Mouse (Mus musculus) thymus, postnatal 0 days (tissue): Measurements from ENCODE around the gene Eif2b3. TPM values are rescaled to one million over a fixed set of nuclear protein-coding genes. Genes with fewer than 3 reads are reported as not detected.

Experiments used
- DNase-seq: peaks from one replicate; pipeline ENCODE4 v3.0.0-alpha.2; 2015; ENCODE audit warnings: low spot score
- polyA plus RNA-seq: library from polyadenylated mRNA; unstranded; fragments of >200 nt; fragmentation: Nextera tagmentation; extraction: Ambion mirVana; gene quantifications from 2 replicates; pipeline ENCODE4 v1.2.1, GENCODE M21; 2015

Gene Eif2b3
- polyA plus RNA-seq, 1 experiment from 2014 or later = 42.1 TPM

DNA sequence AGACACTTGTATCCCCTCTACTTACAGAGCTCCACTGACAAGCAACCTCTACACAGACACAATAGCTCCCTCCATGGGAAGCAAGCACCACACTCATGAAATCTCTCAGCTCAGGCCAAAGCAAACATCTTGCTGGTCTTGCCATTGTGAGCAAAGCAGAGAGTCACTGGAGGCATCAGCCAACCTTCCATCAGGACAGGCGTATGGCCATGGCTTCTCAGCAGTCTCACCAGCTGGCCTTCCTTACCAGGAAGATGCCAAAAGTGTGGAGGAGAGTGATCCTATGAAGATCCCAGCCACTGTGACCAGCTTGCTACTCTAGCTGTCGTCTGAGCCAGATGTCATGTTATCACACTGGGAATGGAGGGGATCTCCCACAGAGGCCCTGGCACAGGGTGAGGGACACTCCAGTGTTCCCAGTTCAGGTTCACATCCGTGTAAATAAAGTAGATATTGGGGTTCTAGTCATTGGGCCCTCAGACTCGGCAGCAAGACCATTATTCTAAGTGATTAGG is 4.2 kb upstream of the Eif2b3 start:
- no peak for DNase-seq

DNA sequence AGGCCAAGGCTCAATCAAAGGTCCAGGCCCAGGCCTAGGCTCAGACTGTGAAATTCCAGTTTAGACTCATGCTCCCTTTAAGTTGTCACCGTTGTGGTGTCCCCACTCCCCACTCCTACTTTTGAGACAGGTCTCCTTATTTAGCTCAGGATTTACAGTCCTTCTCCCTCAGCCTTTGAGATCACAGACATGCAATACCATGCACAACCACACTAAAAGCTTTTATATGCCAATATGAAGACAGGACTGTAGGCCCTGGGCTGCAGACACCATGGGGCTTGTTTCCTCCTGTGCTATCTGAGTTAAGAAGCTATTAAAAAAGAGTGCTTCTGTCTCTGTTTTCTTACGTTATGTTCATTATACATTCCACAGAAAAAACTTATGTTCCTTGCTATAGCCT is 1.5 kb upstream of the Eif2b3 start:
- DNase-seq = no peak

DNA sequence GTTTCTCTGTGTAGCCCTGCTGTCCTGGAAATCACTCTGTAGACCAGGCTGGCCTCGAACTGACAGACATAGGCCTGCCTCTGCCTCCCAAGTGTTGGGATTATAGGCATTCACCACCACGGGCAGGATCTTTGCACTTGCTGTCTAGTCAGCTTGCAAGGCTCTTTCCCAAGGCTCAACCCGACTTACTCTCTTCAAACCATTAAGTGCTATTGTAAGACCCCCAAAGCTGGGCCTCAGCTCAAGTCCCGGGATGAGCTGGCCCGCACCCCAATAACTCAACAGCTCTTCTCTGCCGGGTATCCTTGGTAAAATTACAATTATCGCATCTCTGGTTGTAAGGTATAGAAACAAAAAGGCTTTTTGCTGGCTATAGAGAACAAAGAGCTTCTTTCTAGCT is 875 bp upstream of the Eif2b3 start:
- no peak for DNase-seq

DNA sequence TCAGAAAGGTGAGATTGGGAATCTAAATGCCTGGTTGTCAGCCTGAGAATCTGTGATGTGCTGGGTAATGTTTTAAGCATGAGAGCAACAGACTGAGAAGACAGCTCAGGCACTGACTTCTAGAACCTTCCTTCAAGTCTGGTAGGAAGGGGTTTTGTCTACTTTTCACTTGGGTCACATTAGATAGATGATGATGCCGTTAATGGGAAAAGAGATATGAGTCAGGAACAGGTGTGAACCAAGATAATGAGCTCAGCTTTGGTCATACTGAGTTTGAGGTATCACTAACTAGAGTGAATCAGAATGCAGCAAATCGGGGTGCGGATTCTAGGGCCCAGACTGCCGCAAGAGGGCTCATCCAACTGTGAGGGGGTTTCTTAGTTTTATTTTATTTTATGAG is 4.3 kb downstream of the Eif2b3 start:
- DNase-seq = no peak

DNA sequence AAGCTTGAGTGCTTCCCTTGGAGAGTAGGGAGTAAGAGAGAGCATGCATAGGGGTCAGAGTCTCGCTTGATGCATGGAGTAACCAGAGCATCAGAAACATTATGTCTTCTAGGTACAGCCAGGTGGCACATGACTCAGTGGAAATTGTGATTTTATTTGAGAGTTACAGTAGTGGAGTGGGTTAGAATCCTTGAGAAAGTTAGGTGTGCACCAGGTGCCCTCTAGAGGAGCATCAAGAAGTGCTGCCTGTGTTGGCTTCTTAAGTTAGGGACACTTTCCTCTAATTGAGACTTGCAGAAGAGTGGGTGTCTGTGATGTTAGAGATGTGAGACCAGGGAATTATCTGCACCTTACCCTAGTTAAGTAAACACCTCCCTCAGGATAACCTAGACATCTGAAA is 11.9 kb downstream of the Eif2b3 start:
- no peak for DNase-seq

DNA sequence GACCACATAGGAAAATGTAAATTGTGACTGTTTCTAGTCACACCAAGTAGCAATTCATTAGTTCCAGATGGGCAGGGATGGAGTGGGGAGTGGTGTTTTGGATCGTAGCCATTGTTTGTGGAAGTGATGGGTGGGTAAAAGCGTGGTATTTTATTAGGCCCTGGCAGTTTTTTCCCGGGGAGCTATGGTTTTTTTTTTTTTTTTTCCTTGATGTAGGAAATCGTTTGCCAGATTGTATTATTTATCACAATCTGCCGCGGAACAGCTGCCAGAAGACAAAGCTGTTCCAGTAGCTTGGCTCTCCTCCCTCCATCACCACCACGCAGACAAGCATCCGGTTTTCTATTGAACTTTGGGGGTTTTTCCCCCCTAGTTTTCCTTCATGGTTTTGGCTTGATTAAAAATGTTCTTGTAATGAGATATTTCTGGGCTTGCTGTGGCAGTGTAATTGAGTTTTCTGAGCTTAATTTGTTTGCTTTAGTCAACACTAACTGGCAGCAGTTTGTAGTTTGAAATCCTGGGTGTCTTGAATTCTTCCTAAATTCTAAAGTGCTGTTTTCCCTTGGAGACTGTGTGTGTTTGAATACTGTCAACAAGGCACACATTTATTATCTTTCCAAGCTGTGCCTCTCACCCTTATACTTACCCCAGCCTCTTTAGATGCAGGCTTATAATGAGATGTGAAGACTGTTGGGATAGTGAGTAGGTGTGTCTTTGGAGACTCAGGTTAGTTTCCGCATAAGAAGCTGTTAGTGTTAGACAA is 20.9 kb downstream of the Eif2b3 start:
- DNase-seq = no peak

DNA sequence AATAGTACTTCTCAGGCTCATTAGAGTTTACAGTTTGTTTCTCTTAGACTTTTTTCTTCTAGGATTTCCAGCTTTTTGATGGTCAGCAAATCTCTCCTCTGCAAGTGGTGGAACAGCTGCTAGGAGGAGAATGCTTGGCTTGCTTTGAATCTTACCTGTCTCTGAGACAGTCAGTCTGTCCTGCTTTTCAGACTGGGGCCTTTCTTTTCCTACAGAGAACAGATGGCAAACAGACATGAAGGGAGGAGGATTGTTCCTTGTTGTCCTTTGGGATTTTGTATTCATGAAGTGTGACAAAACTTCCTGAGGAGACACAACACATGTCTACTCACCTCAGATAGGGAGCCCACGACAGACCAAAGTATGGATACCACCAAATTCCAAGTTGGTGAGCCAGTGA is 21.6 kb downstream of the Eif2b3 start:
- DNase-seq = no peak

DNA sequence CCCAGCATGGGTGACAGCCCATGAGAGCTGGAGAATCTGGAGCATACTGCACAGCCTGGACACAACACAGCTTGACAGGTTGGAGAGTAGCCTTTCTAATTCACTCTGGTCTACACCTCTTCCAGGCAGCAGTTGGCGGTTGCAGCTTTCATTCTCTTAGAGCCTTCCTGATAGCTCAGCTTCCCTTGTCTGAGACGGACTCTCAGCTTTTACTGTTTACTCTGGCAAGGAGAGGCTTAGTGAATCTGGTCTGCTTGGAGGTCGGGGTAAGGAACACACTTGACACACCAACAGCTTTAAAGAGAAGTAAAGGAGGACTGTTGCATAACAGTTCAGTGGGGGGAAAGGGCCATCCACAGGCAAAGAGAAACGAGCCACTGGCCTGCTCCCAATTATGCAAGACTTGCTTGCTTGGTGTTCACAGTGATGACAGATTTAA is 22.1 kb downstream of the Eif2b3 start:
- DNase-seq = no peak

DNA sequence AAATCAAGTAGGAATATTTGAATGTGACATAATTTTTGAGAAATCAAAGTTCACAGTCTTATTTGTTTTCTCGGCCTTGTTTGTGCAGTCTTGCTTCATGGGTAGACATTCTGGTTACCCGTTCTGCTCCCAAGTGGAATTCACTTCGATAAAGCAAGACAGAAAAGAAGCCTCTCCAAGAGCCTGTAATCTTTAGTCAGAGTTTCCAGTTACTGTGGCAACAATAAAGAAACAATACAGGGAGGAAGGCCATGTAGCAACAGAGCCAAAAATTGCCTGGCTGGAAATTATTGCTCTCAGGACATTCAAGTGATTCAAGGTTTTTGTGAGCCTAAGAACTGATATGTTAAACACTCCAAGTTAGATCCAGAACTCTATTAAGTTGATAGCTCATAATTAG is 29.6 kb downstream of the Eif2b3 start:
- no peak for DNase-seq

DNA sequence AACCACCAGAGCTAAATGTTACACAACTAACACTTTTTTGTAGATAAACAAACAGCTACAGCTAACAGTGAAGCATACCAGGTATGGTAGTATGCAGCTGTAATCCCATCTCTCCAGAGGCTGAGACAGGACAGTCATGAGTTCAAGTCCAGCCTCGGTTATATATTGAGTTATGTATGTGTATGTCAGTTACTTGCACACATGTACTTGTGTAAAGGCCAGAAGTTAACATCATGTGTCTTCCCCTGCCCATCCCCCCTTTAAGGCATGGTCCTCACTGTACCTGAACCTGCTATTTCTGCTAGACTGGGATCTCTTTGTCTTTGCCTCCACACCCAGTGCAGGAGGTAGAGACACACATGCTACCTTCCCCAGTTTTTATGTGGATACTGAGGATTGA is 30.3 kb downstream of the Eif2b3 start:
- no peak for DNase-seq

DNA sequence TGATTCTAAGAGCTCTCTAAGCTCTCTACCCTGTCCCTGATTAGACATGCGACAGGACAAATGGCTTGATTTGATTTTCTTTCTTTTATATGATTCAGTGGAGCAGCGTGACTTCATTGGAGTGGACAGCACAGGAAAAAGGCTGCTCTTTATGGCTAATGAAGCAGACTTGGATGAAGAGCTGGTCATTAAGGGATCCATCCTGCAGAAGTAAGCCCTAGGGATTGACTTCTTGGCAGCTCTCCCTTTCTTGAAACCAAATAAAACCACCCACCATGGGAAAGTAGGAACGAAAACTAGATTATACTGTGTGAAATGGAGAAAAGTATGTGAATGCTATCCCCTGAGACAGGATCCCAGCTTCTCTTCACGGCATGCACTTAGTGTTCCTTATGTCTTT is 33.4 kb downstream of the Eif2b3 start:
- no peak for DNase-seq

DNA sequence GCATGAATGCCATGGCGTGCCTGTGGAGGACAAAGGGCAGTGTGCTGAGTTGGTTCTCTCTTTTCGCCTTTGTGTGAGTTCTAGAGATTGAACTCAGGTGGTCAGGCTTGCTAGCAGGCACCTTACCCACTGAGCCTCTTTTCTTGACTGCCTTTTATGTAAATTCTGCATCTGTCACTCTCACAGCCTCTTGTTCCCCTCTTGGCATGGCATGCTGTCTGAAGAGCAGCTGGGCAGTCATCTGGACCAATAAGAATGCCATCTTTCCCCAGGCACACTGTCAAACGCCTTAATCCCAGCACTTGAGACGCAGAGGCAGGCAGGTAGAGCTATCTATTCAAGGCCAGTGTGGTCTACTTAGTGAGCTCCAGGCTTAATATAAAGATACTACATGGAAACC is 34.8 kb downstream of the Eif2b3 start:
- DNase-seq = no peak

DNA sequence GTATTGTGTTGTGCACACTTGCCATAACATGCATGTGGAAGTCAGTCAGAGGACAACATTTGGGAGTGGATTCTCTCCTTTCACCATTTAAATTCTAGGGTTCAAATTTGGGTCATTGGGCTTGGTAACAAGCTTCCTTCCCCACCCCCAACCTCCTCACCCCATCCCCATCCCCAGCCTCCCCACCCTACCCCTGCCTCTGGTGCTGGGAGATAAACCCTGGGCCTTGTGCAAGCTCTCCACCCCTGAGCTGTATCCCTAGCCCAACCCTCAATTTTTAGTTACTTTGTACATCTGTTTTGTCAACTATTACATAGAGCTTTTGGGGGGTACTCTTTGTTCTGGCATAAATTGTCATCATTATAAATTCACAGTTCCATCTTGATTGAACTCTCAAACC is 36.9 kb downstream of the Eif2b3 start:
- DNase-seq = no peak

DNA sequence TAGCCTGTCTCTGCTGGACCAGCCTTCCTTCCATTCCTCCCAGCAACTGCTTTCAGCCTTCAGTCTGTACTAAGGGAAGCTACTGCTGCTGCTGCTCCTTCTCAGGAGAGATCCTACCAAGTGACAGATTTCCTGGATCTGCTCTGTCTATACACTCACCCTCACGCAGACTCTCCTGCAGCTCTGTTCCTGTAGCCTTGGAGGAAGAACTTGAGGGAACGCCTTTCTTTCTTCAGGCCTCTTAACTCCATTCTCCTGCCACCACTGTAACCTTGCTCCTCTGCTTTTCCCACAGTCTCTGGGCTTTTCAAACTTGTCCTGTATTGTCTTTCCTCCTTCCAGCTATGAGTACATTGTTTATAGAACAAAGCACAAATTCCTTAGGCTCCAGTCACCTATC is 37.3 kb downstream of the Eif2b3 start:
- no peak for DNase-seq

DNA sequence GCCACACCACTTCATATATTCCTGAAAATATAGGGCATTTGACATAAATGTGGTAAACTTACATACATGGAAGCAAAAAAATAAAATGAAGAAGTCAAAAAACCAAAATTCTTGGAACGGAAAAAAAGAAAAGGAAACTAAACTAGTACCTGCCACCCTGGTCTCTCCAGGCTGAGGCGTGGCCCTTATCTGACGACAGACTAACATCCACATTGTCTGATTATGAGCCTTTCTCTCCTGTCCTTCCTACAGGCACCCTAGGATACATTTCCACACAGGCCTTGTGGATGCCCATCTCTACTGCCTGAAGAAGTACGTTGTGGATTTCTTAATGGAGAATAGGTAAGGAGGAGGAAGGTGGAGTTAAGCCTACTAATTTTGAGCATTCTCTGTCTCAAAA is 39.3 kb downstream of the Eif2b3 start:
- DNase-seq = no peak

DNA sequence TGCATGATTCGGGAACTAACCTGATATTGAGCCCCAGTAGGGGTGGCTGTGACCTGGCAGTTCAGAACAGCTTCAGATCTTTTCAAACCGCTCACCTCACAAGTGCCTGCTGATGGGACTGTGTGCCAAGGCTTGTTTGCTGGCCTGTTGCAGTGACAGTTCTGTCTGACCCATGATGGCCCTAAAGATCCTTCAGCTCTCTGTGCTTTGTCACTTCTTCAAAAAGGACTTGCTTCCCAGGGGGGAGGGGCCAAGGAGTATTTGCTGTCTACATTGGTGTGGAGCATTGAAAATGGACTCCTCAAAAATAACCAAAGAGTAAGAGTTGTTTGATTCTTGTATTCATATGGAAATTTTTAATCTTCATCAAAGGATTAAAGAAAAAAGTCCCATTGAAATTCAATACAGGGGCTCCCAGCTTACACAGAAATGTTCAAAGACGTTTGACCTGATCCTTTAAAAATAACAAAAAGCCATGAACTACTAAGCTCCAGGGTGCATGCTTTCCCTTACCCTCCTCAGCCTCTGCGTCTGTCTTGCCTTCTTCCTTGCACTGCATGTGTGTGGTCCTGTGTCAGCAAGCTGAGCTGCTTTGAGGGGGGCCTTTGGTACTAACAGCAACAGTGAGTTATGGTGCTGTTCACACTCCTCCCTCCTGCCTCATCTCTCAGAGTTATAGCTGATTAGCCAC is 43.6 kb downstream of the Eif2b3 start:
- no peak for DNase-seq

DNA sequence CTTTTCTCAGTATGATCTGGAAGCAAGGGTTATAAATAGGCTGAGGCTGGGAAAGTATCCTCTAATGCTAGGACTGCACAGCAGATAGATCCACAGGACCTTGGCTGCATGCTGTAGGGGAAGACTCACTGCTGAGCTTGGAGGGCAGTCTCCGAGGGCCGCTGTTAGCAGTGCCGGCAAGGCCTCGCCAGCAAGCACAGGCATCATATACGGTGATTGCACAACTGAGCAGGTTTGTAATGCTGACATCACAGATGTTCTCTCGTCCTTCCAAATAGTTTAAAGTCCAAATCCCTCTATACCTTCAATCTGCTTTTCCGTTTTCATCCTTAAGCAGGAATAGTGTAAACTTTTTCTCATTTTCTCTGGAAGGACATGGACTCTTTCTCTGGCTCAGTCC is 48.8 kb downstream of the Eif2b3 start:
- DNase-seq = no peak

DNA sequence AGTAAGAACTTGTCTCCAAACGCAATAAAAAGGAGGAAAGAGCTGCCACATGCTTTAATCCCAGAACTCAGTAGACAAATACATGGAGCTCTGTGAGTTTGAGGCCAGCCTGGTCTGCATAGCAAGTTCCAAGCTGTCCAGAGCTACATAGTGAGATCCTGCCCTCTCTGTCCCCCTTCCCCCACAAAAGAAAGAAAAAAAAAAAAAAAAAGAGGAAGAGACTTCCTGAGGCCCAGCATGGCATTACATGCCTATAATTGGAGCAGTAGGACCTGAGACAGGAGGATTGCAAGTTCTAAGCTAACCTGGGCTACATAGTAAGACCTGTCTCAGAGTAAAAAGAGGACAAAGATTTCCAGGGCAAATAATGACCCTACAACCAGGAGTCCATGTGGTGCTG is 50.4 kb downstream of the Eif2b3 start:
- DNase-seq = no peak

DNA sequence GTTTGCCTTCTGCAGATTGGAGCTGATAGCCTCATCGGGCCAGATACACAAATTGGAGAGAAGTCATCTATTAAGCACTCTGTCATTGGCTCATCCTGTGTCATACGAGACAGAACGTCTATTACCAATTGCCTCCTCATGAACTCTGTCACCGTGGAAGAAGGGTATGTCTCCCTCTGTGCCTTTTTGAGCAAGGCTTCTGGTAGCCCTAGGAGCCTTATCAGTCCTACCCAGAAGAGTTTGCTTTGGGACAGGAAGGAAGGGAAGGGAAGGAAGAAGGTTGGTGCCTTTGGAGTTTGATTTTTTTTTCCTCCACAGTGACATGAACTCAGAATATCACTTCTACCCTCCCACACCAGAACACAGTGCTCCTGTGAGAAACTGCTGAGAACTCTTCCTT is 51.4 kb downstream of the Eif2b3 start:
- no peak for DNase-seq

DNA sequence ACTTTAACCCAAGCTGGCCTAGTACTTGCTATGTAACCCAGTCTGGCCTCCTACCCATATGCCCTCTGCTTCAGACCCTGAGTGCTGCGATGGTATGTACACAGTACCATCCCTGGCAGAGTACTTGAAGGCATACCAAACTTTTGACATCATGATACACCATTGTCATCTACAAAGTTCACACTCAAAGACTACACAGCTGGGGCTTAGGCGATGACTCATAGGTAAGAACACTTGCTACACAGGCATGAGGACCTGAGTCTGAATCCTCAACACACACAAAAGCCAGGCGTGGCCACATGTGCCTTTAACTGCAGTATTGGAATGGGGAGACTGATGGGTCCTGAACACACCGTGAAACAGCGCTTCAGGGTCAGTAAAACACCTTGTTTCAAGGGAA is 52.0 kb downstream of the Eif2b3 start:
- DNase-seq = no peak

DNA sequence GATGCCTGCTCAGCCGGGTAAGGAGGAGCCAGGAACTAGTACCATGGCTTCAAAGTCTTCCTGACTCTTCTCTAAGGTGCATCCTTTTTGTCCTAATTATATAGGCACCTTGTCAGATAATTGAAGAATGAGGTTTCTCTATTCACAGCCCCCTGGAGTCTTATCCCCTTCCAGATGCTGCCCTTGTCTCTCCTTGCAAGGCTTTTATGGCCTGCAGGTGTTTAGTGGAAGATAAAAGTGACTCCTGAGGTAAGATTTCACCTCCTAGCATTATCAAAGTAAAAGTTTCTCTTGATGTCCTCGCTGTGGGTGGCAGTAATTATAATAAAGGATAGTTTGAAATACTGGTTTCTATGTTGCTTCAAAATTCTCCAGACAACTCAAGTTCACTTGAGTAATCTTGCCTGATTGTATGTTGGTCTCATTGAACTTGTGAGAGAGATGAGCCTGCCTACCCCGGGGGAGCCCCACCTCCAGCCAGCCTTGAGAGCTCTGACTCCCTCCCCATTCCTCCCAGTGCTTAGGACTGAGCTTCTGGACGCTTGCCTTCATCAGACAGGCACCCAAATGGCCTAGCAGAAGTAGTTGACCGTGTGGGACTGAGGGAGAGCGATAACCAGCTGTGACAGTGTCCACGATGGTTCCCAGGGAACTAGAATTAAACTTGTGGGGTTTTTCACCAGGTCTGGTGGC is 68.9 kb downstream of the Eif2b3 start:
- no peak for DNase-seq

DNA sequence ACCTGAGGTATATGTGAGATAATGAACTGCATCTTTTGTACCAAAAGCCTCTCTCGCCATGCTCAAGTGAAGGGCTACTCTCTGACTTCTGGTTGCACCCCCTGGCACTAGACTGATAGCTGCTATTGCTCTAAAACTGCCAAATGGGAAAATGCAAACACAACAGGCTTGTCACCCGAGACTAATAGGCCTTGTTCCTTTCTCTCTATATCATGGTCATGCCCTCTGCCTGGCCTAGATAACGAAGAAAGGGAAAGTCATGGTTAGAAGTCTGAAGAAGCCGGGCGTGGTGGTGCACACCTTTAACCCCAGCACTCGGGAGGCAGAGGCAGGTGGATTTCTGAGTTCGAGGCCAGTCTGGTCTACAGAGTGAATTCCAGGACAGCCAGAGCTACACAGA is 71.4 kb downstream of the Eif2b3 start:
- no peak for DNase-seq
